Mouse (Mus musculus): ENCODE results near the gene Gm20604. TPM values are rescaled to one million over a fixed set of nuclear protein-coding genes. Genes with fewer than 3 reads are reported as not detected.

Gene Gm20604
- polyA plus RNA-seq, 1 experiment from 2014 or later: 40.7 TPM

- 62% methylated on average over 2 of the region's 2 CpGs for WGBS
Observed at GRCm38 (mm10) chr12:102714116-102714515, 44.4 kb downstream of the Gm20604 start.

GRCm38 (mm10) chr12:102713153-102713865 is 45.2 kb downstream of the Gm20604 start:
- WGBS: 78% methylated on average over 20 of the region's 20 CpGs
- Histone ChIP-seq H3K9me3 (no peaks in the 10 kb centered on the region), H3K4me1 (replicated peaks) (no peaks in the 10 kb centered on the region), H3K9ac (no peak overlapping the region), H3K4me2 (no peak overlapping the region), H3K4me3 (no peak overlapping the region), H3K27ac (no peak overlapping the region), H3K27me3 (no peaks in the 10 kb centered on the region), H3K36me3 (no peaks in the 10 kb centered on the region)
- no peak for ATAC-seq (ENCODE audit: low FRiP score)

More at GRCm38 (mm10) chr12:102714116-102714515, 44.4 kb downstream of the Gm20604 start:
- no peaks in the 10 kb centered on the region for H3K36me3 ChIP-seq
- no peak overlapping the region for H3K27ac ChIP-seq
- no peak overlapping the region for H3K9ac ChIP-seq
- no peak overlapping the region for H3K4me2 ChIP-seq
- no peaks in the 10 kb centered on the region for H3K27me3 ChIP-seq
- no peaks in the 10 kb centered on the region for H3K9me3 ChIP-seq
- no peak for ATAC-seq (ENCODE audit: low FRiP score)
- H3K4me1 ChIP-seq (replicated peaks): no peaks in the 10 kb centered on the region
- H3K4me3 ChIP-seq: no peak overlapping the region

GRCm38 (mm10) chr12:102710851-102711375 is 47.6 kb downstream of the Gm20604 start:
- H3K4me2 ChIP-seq: no peak overlapping the region
- WGBS: 58% methylated on average over 4 of the region's 4 CpGs
- no peaks in the 10 kb centered on the region for H3K36me3 ChIP-seq
- H3K9ac ChIP-seq: no peak overlapping the region
- H3K9me3 ChIP-seq: no peaks in the 10 kb centered on the region
- no peak overlapping the region for H3K4me3 ChIP-seq
- H3K27ac ChIP-seq: no peak overlapping the region
- H3K4me1 ChIP-seq (replicated peaks): peaks cover 2% of the 10 kb centered on the region
- peaks cover 9% of the 10 kb centered on the region; the same call in 1 of the 2 replicates for H3K27me3 ChIP-seq
- no peak for ATAC-seq (ENCODE audit: low FRiP score)

- Histone ChIP-seq H3K27me3 (peaks cover 9% of the 10 kb centered on the region; the same call in 1 of the 2 replicates), H3K9me3 (no peaks in the 10 kb centered on the region), H3K4me2 (no peak overlapping the region), H3K27ac (no peak overlapping the region), H3K4me3 (no peak overlapping the region), H3K9ac (no peak overlapping the region), H3K4me1 (replicated peaks) (peaks cover 9% of the 10 kb centered on the region), H3K36me3 (no peaks in the 10 kb centered on the region)
- WGBS: 92% methylated on average over 5 of the region's 5 CpGs
- ATAC-seq (ENCODE audit: low FRiP score): no peak
Observed at GRCm38 (mm10) chr12:102709896-102710295, 48.6 kb downstream of the Gm20604 start.

- ATAC-seq (ENCODE audit: low FRiP score): no peak
- WGBS: 66% methylated on average over 11 of the region's 11 CpGs
Observed at GRCm38 (mm10) chr12:102708220-102708619, 50.3 kb downstream of the Gm20604 start.

GRCm38 (mm10) chr12:102706833-102707463 is 51.5 kb downstream of the Gm20604 start:
- Histone ChIP-seq H3K4me1 (replicated peaks) (peaks cover 33% of the 10 kb centered on the region), H3K27ac (no peak overlapping the region), H3K27me3 (peaks cover 9% of the 10 kb centered on the region; the same call in 1 of the 2 replicates), H3K9me3 (no peaks in the 10 kb centered on the region), H3K4me3 (no peak overlapping the region), H3K4me2 (no peak overlapping the region), H3K9ac (no peak overlapping the region), H3K36me3 (no peaks in the 10 kb centered on the region)
- no peak for ATAC-seq (ENCODE audit: low FRiP score)
- WGBS: 92% methylated on average over 10 of the region's 10 CpGs

More at GRCm38 (mm10) chr12:102708220-102708619, 50.3 kb downstream of the Gm20604 start:
- Histone ChIP-seq H3K4me3 (no peak overlapping the region), H3K9me3 (no peaks in the 10 kb centered on the region), H3K27me3 (peaks cover 9% of the 10 kb centered on the region; the same call in 1 of the 2 replicates), H3K36me3 (no peaks in the 10 kb centered on the region), H3K4me2 (no peak overlapping the region), H3K4me1 (replicated peaks) (peaks cover 20% of the 10 kb centered on the region), H3K9ac (no peak overlapping the region), H3K27ac (no peak overlapping the region)

- Histone ChIP-seq H3K9me3 (no peaks in the 10 kb centered on the region), H3K9ac (peak overlapping the region; percentile 83; the same call in 1 of the 2 replicates), H3K27ac (peak overlapping the region; percentile 92), H3K4me3 (peak overlapping the region; percentile 69), H3K27me3 (peaks cover 9% of the 10 kb centered on the region; the same call in 1 of the 2 replicates), H3K4me2 (peak overlapping the region; percentile 87), H3K36me3 (no peaks in the 10 kb centered on the region), H3K4me1 (replicated peaks) (peaks cover 37% of the 10 kb centered on the region)
- WGBS: 79% methylated on average over 6 of the region's 6 CpGs
- ATAC-seq (ENCODE audit: low FRiP score): no peak
Observed at GRCm38 (mm10) chr12:102705906-102706640, 52.4 kb downstream of the Gm20604 start.

GRCm38 (mm10) chr12:102705216-102705871 is 53.1 kb downstream of the Gm20604 start:
- peak; percentile 81 for ATAC-seq (ENCODE audit: low FRiP score)
- WGBS: 2% methylated on average over 36 of the region's 45 CpGs
- Histone ChIP-seq H3K4me3 (peak overlapping the region; percentile 69), H3K27me3 (peaks cover 9% of the 10 kb centered on the region; the same call in 1 of the 2 replicates), H3K36me3 (no peaks in the 10 kb centered on the region), H3K4me2 (peak overlapping the region; percentile 87), H3K27ac (peak overlapping the region; percentile 92), H3K4me1 (replicated peaks) (peaks cover 41% of the 10 kb centered on the region), H3K9me3 (no peaks in the 10 kb centered on the region), H3K9ac (peak overlapping the region; percentile 83)

GRCm38 (mm10) chr12:102704457-102705198 is 53.8 kb downstream of the Gm20604 start, which contains the start of gene Itpk1:
TSS of gene Itpk1 (minus strand) at chr12:102704930.
- Histone ChIP-seq H3K9me3 (no peaks in the 10 kb centered on the region), H3K9ac (peak within 1 kb of the TSS; percentile 83), H3K27ac (peak within 1 kb of the TSS; percentile 92), H3K36me3 (no peaks in the 10 kb centered on the region), H3K27me3 (peaks cover 9% of the 10 kb centered on the region; the same call in 1 of the 2 replicates), H3K4me1 (replicated peaks) (peaks cover 47% of the 10 kb centered on the region), H3K4me3 (peak within 1 kb of the TSS; percentile 69), H3K4me2 (peak within 1 kb of the TSS; percentile 87)
- under 1% methylated on average over 78 of the region's 105 CpGs for WGBS
- peak; percentile 83 for ATAC-seq (ENCODE audit: low FRiP score)

- Histone ChIP-seq H3K4me2 (peak overlapping the region; percentile 87), H3K36me3 (no peaks in the 10 kb centered on the region), H3K4me3 (peak overlapping the region; percentile 69), H3K27me3 (peaks cover 9% of the 10 kb centered on the region; the same call in 1 of the 2 replicates), H3K9ac (peak overlapping the region; percentile 83), H3K9me3 (no peaks in the 10 kb centered on the region), H3K27ac (peak overlapping the region; percentile 82; the same call in 1 of the 2 replicates), H3K4me1 (replicated peaks) (peaks cover 53% of the 10 kb centered on the region)
- peak; percentile 23; the same call in 1 of the 2 replicates for ATAC-seq (ENCODE audit: low FRiP score)
- WGBS: 4% methylated on average over 17 of the region's 17 CpGs
Observed at GRCm38 (mm10) chr12:102703921-102704408, 54.5 kb downstream of the Gm20604 start.

- H3K9ac ChIP-seq: peak overlapping the region; percentile 83
- peaks cover 59% of the 10 kb centered on the region for H3K4me1 ChIP-seq (replicated peaks)
- no peak for ATAC-seq (ENCODE audit: low FRiP score)
- H3K4me3 ChIP-seq: peak overlapping the region; percentile 69
- H3K27ac ChIP-seq: peak overlapping the region; percentile 82; the same call in 1 of the 2 replicates
- peak overlapping the region; percentile 87 for H3K4me2 ChIP-seq
- H3K36me3 ChIP-seq: no peaks in the 10 kb centered on the region
- no peaks in the 10 kb centered on the region for H3K9me3 ChIP-seq
- peaks cover 9% of the 10 kb centered on the region; the same call in 1 of the 2 replicates for H3K27me3 ChIP-seq
- WGBS: 24% methylated on average over 6 of the region's 6 CpGs
Observed at GRCm38 (mm10) chr12:102703441-102703840, 55.0 kb downstream of the Gm20604 start.
